ENCODE assay signal across 19 mouse cellular contexts in genomic region chr13:80502927-80503326, GRCm38 (mm10).
"Had no signal": no experiment of that assay in that cellular context is flagged by ENCODE, and none has a peak within 500 bp of the region (broad histone marks: within the 10 kb centered on the region; RNA-seq: fewer than 3 reads in every experiment).

No protein-coding gene starts in this region.

- H3K9ac ChIP-seq: liver, embryonic 15.5 days; liver, postnatal 0 days; lung, embryonic 15.5 days; midbrain, embryonic 13.5 days; midbrain, embryonic 15.5 days; neural tube, embryonic 13.5 days; neural tube, embryonic 15.5 days had no signal

- ATAC-seq: liver, postnatal 0 days; midbrain, embryonic 13.5 days; midbrain, embryonic 15.5 days had no signal

- H3K4me2 ChIP-seq: liver, embryonic 15.5 days; lung, embryonic 15.5 days; midbrain, embryonic 11.5 days; midbrain, embryonic 13.5 days; midbrain, embryonic 15.5 days; neural tube, embryonic 13.5 days; neural tube, embryonic 15.5 days had no signal

- H3K4me3 ChIP-seq: liver, embryonic 15.5 days; lung, embryonic 15.5 days; midbrain, embryonic 13.5 days; midbrain, embryonic 15.5 days; neural tube, embryonic 13.5 days; neural tube, embryonic 15.5 days had no signal

- H3K4me1 ChIP-seq: liver, embryonic 15.5 days; lung, embryonic 15.5 days; midbrain, embryonic 13.5 days; midbrain, embryonic 15.5 days; neural tube, embryonic 13.5 days; neural tube, embryonic 15.5 days had no signal

- DNase-seq: liver, postnatal 0 days; lung, adult 2 months; lung, postnatal 10 days; retina, postnatal 1 day; right cerebral cortex, adult 18-20 months; right cerebral cortex, postnatal 25 days; right cerebral cortex, postnatal 4 days; spleen, adult 18-20 months; thymus, adult 18-20 months; thymus, postnatal 14 days; thymus, postnatal 36 days had no signal

- H3K27me3 ChIP-seq: liver, embryonic 15.5 days; lung, embryonic 15.5 days; midbrain, embryonic 13.5 days; midbrain, embryonic 15.5 days; neural tube, embryonic 13.5 days; neural tube, embryonic 15.5 days had no signal

- H3K27ac ChIP-seq: liver, embryonic 15.5 days; lung, embryonic 15.5 days; macrophage; midbrain, embryonic 13.5 days; midbrain, embryonic 15.5 days; neural tube, embryonic 13.5 days; neural tube, embryonic 15.5 days had no signal

- H3K36me3 ChIP-seq: liver, embryonic 15.5 days; lung, embryonic 15.5 days; midbrain, embryonic 13.5 days; midbrain, embryonic 15.5 days; neural tube, embryonic 13.5 days; neural tube, embryonic 15.5 days had no signal

- H3K9me3 ChIP-seq: liver, embryonic 15.5 days; lung, embryonic 15.5 days; midbrain, embryonic 13.5 days; midbrain, embryonic 15.5 days; neural tube, embryonic 13.5 days; neural tube, embryonic 15.5 days had no signal
